Mouse (Mus musculus) spleen, adult 2 months (tissue): ENCODE measurements around the gene Gp6.

Experiments used
- CTCF ChIP-seq: fragments of 200-500 bp; IDR thresholded peaks from 2 replicates; pipeline ENCODE4 v1.5.1; 2011; ENCODE audit warnings: mild to moderate bottlenecking, inconsistent platforms; ENCODE audit not compliant: insufficient read depth, insufficient read length, insufficient replicate concordance; ENCODE audit errors: extremely low read depth
- POLR2A ChIP-seq: fragments of 200-500 bp; IDR thresholded peaks from 2 replicates; pipeline ENCODE4 v1.6.1; 2011; ENCODE audit warnings: low read depth, low read length, inconsistent platforms

DNA sequence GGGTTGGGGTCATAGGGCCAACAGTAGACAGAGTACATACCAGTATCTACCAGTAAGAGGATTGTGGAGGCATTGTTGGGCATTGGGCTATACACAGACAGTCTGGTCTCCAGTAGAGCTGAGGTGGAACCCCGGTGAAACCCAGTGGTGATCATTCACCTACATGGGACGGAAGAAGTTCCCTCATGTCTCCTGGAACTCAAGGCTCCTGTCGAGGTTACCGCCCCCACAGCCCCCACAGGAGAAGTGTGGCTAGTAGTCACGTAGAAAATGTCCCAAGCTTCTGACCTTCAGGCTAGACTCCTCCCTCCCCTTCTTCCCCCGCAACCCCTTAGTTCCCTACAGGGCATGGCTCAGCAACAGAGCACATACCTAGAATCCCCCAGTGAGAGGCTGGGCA, 22.1 kb upstream of the Gp6 start:
- no peak for TF ChIP-seq CTCF
- no peak for TF ChIP-seq POLR2A
